Mouse (Mus musculus) adrenal gland, postnatal 14 days (tissue): ENCODE results near the gene Hist1h3a. TPM values are rescaled to one million over a fixed set of nuclear protein-coding genes. Genes with fewer than 3 reads are reported as not detected.
"Not testable (repeated sequence)": the region's sequence is repeated elsewhere in the genome, so short reads cannot be mapped to it uniquely, and the experiment has no call there.

Experiments used
- DNase-seq: peaks from one replicate; pipeline ENCODE4 v3.0.0; 2021; ENCODE audit warnings: mixed read lengths
- total RNA-seq: library from RNA; stranded (reverse); gene quantifications from 2 replicates; pipeline ENCODE4 v1.2.3, GENCODE M21; 2021

Gene Hist1h3a
- total RNA-seq, 1 experiment from 2014 or later, result 216 TPM

DNA sequence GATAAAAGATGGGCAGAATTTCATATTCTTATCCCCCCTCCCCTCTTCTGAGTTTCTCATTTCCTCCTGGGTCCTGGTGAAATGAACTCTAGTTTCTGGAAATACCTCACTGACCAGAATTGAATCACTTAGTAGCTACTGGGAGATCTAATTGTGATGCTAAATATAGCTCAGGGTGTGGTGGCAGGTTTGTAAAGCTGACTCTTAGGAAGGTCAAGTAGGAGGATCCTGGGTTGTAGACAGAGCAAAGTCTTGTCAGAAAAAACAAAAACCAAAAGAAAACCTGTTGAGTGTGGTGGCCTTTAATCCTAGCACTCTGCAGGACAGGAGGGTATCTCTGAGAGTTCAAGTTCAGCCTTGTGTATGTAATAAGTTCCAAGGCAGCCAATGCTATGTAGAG, 20.2 kb downstream of the Hist1h3a start:
- no peak for DNase-seq

DNA sequence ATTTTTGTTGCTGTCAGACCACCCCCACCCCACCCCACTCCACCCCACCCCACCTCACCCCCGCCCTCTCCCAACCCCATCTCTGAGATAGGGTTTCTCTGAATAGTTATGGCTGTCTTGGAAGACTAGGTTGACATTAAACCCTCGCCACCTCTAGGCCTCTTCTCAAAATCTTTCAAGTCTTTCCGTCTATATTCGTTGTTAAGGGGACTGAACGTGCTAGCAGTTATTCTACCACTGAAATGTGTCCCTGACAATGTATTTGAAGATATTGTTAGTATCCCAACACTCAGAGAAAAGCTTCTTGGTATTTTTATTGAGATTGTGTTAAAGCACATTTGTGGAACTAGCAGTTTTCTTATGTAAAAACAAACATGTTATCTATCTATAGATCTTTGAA, 21.3 kb downstream of the Hist1h3a start:
- DNase-seq, result no peak

DNA sequence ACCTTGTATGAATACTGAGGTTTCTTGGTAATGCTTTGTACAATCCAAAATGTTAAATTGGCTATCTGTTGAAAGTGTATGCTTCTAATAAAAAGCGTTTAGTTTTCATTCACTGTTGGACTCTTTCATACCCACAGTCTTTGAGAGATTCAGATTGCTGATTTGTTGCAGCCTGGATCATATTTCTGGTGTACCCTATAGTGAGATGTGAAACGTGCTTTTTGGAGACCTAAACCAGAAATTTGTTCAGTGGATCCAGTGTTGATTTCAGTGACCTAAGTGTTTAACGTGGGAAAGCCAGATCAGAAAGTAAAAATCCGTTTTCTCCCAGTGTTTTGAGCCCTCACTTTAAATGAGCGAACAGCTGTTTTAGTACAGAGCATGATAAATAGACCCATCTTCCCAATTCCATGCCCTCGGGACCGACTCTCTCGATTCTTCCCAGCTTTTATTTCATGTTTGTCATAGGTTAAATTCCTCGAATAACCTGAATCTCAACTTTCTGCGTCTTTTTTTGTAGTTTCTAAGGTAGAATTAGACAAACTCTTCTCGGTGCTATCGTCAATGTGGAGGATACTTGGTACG, 21.8 kb downstream of the Hist1h3a start:
- DNase-seq, result no peak

DNA sequence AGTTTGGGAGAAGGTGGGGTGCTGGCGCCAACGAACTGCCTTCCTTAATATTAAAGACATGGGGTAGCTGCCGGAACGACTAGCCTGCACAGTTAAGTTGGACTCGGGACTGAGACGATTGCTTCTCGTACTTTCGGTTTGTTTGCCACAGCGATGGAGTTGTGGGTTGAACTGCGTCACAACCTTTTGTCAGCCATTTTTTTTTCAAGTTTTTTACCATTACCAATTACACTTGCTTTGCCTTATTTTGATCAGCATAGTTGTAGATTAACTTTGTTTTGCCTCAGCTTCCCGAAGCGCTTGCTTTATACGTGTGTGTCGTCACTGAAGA, 22.3 kb downstream of the Hist1h3a start:
- no peak for DNase-seq

DNA sequence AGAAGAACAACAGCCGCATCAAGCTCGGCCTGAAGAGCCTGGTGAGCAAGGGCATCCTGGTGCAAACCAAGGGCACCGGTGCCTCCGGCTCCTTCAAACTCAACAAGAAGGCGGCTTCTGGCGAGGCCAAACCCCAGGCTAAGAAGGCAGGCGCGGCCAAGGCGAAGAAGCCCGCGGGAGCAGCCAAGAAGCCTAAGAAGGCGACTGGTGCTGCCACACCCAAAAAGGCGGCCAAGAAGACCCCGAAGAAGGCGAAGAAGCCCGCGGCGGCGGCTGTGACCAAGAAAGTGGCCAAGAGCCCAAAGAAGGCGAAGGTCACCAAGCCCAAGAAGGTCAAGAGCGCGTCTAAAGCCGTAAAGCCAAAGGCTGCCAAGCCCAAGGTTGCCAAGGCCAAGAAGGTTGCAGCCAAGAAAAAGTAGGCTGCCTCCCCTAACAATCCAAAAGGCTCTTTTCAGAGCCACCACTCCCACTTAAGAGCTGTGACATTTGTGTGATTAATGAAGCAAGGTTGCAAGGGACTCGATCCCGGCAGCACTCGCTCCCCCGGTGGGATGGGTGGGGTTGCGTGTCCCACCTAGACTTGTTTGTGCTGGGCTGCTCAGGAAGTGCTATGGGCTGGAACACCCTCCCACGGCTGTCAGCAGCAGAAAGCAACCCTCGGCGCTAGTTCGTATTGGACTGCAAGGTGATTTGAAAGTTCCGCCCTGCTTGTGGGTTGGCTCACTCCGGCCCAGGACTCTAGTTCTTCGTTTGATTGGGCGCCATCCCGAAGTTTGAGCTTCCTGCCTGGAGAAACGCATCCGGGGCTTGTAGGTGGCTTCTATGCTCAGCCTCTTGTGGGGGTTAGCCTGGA, 22.9 kb downstream of the Hist1h3a start:
- peak; percentile 95 for DNase-seq

DNA sequence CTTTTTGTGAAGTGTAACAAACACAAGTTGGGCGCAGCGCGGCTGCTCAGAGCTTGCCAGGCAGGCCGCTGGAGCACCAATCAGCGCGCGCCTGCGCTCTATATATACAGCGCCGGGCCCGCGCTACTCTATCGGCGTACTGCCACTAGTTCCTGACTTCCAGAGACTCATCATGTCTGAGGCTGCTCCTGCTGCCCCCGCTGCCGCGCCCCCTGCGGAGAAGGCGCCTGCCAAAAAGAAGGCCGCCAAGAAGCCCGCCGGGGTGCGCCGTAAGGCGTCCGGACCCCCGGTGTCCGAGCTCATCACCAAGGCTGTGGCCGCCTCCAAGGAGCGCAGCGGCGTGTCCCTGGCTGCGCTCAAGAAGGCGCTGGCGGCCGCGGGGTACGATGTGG, 23.5 kb downstream of the Hist1h3a start, which contains the start of gene Hist1h1c:
Gene Hist1h1c, plus strand, starts transcription at position 132 of the 392 bp plus-strand sequence.
- peak; percentile 96 for DNase-seq

DNA sequence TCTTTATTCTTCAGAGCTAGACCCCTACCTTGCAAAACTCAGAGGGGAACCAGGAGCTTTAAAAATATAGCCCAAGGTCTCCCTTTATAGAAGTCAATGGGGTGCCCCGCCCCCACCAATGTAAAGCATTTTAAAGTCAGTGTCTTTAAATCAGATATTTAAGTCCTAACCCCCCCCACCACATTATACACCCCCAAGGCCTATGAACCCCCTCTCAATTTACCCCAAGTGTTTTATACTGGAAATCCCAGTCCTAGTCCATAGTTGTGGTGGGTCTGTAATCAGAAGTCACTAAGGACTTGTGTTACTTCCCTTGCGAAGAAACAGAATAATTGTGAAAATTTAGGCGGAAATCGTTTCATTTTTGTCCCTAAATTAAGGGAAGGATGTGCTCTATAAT, 24.1 kb downstream of the Hist1h3a start:
- no peak for DNase-seq

DNA sequence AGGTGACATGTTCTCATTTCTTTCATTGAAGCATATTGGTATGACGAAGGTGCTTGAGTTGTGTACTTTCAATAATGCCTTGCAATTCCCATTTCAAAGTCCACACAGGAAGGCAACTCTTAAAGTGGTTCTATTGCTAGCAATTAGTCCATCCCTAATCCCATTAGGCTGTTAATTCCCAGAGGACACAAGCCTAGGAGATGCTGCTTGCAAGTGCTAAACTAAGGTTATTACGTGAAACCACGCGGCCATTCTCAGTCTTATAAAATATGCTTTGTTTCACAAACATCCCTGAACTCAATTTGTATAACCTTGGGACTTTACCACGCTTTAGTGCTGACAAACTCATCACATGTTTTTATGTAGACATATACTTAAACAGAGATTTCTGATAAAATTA, 25.1 kb downstream of the Hist1h3a start:
- DNase-seq, result no peak

DNA sequence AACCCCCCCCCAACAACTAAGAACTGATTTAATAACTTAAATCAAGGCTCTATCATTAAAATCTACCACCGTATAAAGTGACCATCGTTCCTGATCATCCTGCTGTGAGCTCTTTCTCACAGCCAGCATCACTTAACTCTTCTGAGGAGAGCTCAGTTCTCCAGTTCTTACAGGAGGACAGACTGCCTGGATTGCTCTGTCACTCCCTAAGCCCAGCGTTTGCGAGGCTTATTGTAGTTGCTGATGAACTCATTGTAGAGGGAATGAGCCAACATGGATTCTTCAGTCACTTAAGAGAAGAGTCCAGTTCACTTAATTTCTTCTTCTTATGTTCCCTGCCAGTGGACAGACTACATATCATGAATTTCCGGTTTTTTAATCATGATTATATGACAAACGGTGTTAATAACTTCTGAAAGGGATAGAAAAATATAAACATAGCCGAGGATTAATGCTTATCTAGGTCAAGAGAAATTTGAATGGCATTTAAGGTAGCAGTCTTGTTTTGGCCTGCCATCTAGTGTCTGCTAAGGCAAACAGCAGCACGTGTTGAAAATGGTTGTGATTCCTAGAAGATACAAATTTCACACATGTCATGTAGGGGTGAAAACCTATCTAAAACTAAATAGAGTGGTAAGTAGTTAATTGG, 29.9 kb downstream of the Hist1h3a start:
- DNase-seq, result peak; percentile 58

DNA sequence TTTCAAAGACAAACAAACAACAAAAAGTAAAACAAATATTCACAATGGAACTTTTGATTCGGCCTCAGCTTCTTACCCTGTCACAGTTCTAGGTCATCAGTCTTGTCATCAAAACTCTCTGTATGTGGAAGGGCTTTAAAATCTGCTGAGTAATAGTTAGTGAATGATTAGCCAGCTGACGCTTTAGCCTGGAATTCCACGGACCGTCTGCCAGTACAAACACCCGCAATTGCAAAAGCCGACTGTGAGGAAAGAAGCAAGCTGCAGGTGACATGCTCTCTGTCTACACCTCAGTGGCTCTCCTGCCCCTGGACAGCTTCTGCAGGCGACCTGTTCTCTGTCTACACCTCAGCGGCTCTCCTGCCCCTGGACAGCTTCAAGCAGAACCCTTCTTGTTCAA, 31.7 kb downstream of the Hist1h3a start:
- peak; percentile 62 for DNase-seq

DNA sequence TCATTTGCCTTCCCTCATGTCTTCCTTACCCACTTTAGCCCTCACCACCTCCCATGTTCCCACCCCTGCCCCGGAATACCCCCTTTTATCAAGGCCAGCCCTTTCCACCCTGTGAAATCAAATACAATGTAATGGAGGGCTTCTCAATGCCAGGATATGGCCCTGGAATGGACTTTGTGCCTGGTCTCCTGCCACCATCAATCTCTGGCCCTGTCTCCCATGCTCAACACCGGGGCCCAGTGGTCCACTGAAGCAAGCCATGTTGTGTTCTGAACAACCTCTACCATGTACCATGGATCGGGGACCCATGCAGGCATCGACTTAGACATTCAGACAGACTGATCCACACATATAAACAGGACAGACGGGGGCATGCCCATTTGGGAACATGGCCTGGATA, 32.5 kb downstream of the Hist1h3a start:
- DNase-seq, result no peak

DNA sequence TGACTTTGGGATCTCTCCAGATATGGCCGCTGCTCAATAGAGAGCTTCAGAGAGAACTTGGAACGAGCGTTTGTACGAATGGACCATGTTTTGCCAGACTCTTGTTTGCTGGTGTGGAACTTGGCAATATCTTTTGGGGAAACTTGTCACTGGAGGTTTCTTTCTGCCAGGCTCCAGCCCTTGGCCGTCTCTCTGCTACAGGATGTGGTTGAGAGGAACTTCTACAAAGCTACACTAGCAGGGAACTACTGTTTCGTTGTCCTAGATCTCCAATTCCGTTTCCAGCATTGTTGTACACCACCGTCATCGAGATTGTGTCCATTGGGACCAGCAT, 33.0 kb downstream of the Hist1h3a start:
- DNase-seq, result no peak

DNA sequence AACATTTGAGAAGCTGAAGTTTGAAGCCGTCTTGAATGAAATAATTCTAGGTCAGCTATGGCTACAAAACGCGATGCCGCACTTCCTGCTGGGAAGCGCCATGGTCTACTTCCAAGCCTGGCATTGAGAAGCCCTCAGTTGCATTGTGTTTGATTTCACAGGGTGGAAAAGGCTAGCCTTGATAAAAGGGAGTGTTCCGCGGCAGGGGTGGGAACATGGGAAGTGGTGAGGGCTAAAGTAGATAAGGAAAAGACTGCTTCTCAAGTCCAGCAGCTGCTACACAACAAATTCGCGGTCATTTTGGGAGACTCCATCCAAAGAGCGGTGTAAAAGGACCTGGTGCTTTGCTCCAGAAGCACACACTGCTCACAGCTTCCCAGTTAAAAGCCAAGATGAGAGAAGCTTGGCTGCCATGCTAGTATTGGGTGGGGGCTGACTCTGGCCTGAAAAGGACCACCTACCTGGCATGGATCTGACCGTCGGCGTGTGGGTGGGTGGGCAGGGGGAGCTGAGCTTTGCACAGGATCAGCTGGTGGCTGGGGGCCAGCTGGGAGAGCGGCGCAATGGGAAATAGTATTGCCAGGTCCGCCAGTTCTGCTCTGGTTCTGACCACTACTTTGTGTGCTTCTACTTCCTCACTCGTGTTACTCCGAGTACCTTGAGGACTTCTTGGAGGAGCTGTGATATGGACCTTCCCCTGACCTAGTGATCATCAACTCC, 33.6 kb downstream of the Hist1h3a start:
- DNase-seq, result no peak

DNA sequence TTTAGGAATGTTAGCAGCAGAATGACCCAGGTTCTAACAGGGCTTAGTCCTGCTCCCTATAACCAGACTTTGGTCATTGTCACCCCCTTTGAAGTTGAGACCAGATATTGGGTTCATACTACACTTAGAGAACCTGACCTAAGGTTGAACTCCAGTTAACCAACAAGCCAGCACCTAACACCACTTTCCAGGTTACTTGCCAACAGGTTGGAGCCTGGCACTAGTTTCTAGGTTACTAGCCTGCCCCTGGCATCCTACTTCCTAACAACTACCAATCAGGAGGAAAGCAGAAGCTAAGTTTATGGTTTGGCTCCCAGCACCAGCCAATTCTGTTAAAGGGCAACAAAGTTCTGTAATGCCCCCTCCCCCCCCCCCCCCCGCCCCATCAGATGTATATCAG, 37.0 kb downstream of the Hist1h3a start:
- DNase-seq, result no peak

DNA sequence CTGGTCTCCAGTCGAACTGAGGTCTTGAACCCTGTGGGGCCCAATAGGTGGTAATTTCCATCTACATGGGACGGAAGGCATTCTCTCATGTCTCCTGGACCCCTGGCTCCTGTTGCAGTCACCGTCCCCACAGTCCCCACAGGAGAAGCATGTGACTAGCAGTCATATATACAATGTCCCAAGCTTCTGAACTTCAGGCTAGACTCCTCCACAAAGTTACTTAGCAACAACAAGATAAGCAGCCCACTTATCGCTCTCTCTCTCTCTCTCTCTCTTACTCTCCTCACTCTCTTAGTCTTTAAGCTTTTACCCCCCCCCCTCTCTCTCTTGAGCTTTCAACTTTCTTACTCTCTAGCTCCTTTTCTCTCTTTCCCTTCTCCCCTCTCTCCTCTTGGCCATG, 37.9 kb downstream of the Hist1h3a start:
- no peak for DNase-seq

DNA sequence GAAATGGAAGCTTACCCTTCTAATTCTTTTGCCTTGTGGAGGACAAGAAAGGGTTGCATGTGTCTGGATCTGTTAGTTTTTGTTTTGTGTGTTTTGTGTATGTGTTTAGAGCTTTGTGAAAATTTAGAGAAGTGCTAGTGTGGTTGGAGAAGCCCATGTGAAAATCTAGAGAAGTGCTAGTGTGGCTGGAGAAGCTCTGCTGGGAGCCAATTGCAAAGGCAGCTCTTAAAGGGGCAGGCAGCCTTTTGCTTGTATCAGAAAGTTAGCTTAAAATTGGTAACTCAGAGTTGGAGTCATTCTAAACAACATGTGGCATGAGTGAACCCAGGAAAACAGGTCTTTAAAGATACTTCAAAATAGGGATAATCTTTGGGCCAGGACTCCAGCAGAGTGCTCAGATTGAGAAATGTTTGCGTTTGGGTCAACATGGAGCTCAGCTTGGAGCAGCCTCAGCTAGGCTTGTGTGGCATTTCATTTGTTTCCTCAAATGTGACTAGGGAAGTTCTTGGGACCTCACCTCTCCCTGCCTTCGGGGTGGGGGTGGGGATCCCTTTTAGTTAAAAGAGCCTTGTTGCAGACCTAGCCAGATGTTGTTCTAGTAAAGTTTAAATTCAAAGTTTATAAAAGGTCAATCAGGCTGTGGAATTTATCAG, 44.5 kb downstream of the Hist1h3a start:
- not testable (repeated sequence) for DNase-seq

DNA sequence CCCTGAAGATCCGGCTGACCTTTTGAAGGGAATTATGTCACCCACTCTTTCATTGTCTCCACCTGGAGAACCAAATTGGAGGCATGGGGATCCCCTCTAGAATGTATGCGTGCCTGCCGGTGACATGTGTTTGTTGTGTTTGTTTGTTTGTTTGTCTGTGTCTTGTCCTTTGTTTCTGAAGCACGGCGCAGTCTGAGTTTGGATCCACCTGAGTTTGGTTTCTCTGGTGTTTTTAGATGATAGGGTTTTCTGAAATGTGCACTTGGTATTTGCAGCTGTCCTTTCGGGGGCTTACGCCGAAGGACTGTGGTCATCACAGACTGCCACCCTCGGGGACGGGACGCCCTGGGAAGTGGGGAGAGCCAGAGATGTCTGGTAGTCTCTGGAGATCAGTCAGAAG, 45.0 kb downstream of the Hist1h3a start:
- no peak for DNase-seq

DNA sequence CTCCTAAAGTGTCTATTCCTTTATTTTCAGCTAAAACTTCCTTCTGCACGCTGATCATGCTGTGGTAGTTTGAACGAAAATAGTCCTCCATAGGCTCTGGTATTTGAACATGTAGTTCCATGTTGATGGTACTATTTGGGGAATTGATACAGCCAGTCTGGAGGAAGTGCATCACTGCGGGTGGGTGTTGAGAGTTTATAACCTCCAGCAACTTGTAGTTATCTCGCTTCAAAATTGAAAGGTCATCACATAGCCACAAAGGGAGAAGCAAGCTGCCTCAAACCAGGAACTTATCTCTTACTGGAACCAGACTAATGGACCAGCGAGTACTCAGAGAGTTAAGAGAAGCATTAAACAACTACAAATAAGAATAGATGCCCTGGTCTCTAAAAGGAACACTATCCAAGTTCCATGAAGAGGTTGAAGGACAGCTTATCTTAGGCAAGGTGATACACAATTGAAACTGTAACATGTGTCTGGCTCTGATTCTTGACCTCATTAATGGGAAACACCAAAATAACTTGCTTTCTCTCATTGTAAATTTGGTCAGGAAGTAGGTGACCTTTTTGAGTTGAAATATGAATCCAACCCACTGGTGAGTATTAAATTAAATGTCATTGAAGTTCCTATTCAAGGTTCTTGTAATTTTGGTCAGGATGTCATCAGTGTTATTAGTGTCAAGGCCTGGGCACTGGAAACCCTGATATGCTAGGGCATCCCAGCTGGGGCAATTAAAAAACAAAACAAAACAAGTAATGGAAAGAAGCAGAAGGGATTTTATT, 45.7 kb downstream of the Hist1h3a start:
- no peak for DNase-seq
